Mouse (Mus musculus) heart, postnatal 0 days (tissue): ENCODE measurements around the gene Ube2g2. TPM values are rescaled to one million over a fixed set of nuclear protein-coding genes. Genes with fewer than 3 reads are reported as not detected.

ENCODE experiments used
- ATAC-seq: fragments of 200-750 bp; cut with Nextera tagmentation; 2 replicates; pipeline ENCODE4 v1.8.0; 2017; ENCODE audit warnings: low read depth, moderate number of reproducible peaks, moderate library complexity; ENCODE audit not compliant: insufficient read depth
- DNase-seq: peaks from one replicate; pipeline ENCODE4 v3.0.0-alpha.2; 2016; ENCODE audit warnings: low spot score
- H3K27ac ChIP-seq: fragments of 300-500 bp; sonication (generic); 2 replicates; pipeline ENCODE4 v1.5.1; 2014; ENCODE audit warnings: low read depth, mild to moderate bottlenecking
- H3K27me3 ChIP-seq: fragments of 300-500 bp; sonication (generic); 2 replicates; pipeline ENCODE4 v1.6.1; 2014; ENCODE audit warnings: low read length, mixed read lengths; ENCODE audit not compliant: control insufficient read depth, insufficient read depth
- H3K36me3 ChIP-seq: fragments of 300-500 bp; sonication (generic); replicated peaks from 2 replicates; pipeline ENCODE4 v1.6.1; 2014; ENCODE audit warnings: low read length, mixed read lengths; ENCODE audit not compliant: control insufficient read depth, insufficient read depth
- H3K4me1 ChIP-seq: fragments of 300-500 bp; sonication (generic); 2 replicates; pipeline ENCODE4 v1.6.1; 2014; ENCODE audit warnings: antibody characterized with exemption; ENCODE audit not compliant: control insufficient read depth, insufficient read depth
- H3K4me2 ChIP-seq: fragments of 300-500 bp; sonication (generic); 2 replicates; pipeline ENCODE4 v1.6.1; 2014; ENCODE audit warnings: low read depth, mild to moderate bottlenecking, low read length, moderate library complexity
- H3K4me3 ChIP-seq: fragments of 300-500 bp; sonication (generic); 2 replicates; pipeline ENCODE4 v1.5.1; 2014; ENCODE audit warnings: low read depth, low read length
- H3K9ac ChIP-seq: fragments of 300-500 bp; sonication (generic); replicated peaks from 2 replicates; pipeline ENCODE4 v1.6.1; 2014; ENCODE audit warnings: low read depth, low read length, mixed read lengths
- H3K9me3 ChIP-seq: fragments of 300-500 bp; sonication (generic); replicated peaks from 2 replicates; pipeline ENCODE4 v1.6.1; 2016; ENCODE audit warnings: low read length; ENCODE audit not compliant: control insufficient read depth
- CTCF ChIP-seq: IDR thresholded peaks from 2 replicates; pipeline ENCODE4 v1.5.1; 2016; ENCODE audit warnings: antibody characterized with exemption, control low read depth, low read depth
- EP300 ChIP-seq: IDR thresholded peaks from 2 replicates; pipeline ENCODE4 v1.6.1; 2016; ENCODE audit warnings: antibody characterized with exemption, low read depth
- WGBS: fragments of 180-500 bp; shearing (Covaris S2); extraction: QIAGEN DNeasy Blood & Tissue Kit; methylation state at CpG from one replicate; pipeline ENCODE4 v1.1.7; 2014; 5-methylcytosine and 5-hydroxymethylcytosine counted together
- polyA plus RNA-seq: library from polyadenylated mRNA; unstranded; fragments of >200 nt; fragmentation: Nextera tagmentation; extraction: Ambion mirVana; gene quantifications from 2 replicates; pipeline ENCODE4 v1.2.1, GENCODE M21; 2015
- total RNA-seq: library from RNA; depleted of rRNA; stranded (reverse); fragments of >200 nt; gene quantifications from 2 replicates; pipeline ENCODE4 v1.2.3, GENCODE M21; 2014; ENCODE audit warnings: low replicate concordance

Gene Ube2g2
- total and polyA plus RNA-seq, 2 experiments from 2014 or later: 56.4 to 71.8 TPM

GRCm38 (mm10) chr10:77581408-77582284, 40.4 kb upstream of the Ube2g2 start, which contains the start of gene Pttg1ip:
Gene Pttg1ip (plus strand): TSS chr10:77581720.
- H3K27me3 ChIP-seq: no peaks in the 10 kb centered on the region
- H3K4me3 ChIP-seq: peak within 1 kb of the TSS; percentile 82
- no peaks in the 10 kb centered on the region for H3K36me3 ChIP-seq
- peak within 1 kb of the TSS; percentile 98 for H3K27ac ChIP-seq
- H3K4me1 ChIP-seq: peaks cover 22% of the 10 kb centered on the region
- under 1% methylated on average over 64 of the region's 64 CpGs for WGBS
- H3K9ac ChIP-seq: peak within 1 kb of the TSS; percentile 79
- TF ChIP-seq CTCF (no peak), EP300 (no peak)
- DNase-seq: peak; percentile 99
- H3K4me2 ChIP-seq: peak within 1 kb of the TSS; percentile 89
- no peaks in the 10 kb centered on the region for H3K9me3 ChIP-seq
- ATAC-seq: peak; percentile 96

DNA sequence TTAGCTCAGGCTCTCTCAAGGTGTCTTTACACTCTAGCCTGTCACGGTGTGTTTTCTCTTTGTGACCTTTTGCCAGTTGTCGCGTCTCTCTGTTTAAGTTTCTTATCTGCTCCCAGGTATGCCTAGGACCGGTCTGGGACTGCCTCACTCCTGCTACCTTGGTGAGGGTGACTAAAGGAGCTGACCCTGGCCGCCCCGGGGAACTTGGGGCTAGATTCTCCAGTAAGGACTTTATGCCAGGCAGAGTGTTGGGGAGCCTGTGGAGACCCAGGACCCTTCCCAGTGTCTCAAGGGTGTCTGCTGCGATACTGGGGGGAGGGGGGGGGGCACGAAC, 39.8 kb upstream of the Ube2g2 start:
- no peaks in the 10 kb centered on the region for H3K9me3 ChIP-seq
- peak overlapping the region; percentile 82 for H3K4me3 ChIP-seq
- no peaks in the 10 kb centered on the region for H3K27me3 ChIP-seq
- ATAC-seq (no peak), DNase-seq (no peak)
- TF ChIP-seq EP300 (no peak), CTCF (no peak)
- H3K4me1 ChIP-seq: peaks cover 28% of the 10 kb centered on the region
- peak overlapping the region; percentile 79 for H3K9ac ChIP-seq
- peak overlapping the region; percentile 98 for H3K27ac ChIP-seq
- peak overlapping the region; percentile 89 for H3K4me2 ChIP-seq
- 4% methylated on average over 8 of the region's 8 CpGs for WGBS
- H3K36me3 ChIP-seq: peaks cover 3% of the 10 kb centered on the region

DNA sequence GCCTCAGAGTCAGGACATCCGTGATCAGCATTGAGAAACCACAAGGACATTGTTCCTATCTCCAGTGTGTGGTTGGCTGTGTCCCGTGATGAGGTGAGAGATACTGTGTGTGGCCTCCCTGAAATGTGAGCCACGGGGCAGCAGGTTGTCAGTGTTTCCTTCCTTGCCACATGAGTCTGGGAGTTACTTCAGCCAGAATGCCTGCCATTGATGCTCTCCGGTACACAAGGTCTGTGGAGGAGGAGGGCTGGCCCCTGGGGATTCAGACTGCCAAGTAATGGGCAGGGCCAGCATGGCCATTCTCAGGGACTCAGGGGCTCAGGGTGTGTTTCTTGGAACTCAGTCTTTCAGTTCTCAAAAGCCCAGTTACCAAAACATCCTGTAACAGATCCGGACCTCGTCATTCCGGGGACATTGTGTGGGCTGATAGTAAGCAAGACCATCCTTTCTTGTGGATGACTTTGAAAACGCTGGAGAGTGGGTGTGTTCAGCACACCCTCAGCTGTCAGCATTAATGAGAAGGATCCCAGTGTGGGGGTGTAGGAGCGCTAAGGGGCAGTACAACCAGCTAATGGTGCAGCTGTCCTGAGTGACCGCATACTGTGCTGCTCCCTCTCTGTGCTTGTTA, 38.2 kb upstream of the Ube2g2 start:
- peaks cover 33% of the 10 kb centered on the region for H3K4me1 ChIP-seq
- H3K27me3 ChIP-seq: no peaks in the 10 kb centered on the region
- peak overlapping the region; percentile 22 for H3K4me2 ChIP-seq
- H3K36me3 ChIP-seq: peaks cover 13% of the 10 kb centered on the region
- no peak overlapping the region for H3K9ac ChIP-seq
- H3K4me3 ChIP-seq: no peak overlapping the region; the same call in 1 of the 2 replicates
- peak overlapping the region; percentile 43 for H3K27ac ChIP-seq
- TF ChIP-seq CTCF (no peak), EP300 (0 out of 2 replicates have a peak, but pooled peaks have one; percentile 35)
- ATAC-seq (peak; percentile 18), DNase-seq (peak; percentile 64)
- no peaks in the 10 kb centered on the region for H3K9me3 ChIP-seq
- WGBS: 41% methylated on average over 10 of the region's 10 CpGs

DNA sequence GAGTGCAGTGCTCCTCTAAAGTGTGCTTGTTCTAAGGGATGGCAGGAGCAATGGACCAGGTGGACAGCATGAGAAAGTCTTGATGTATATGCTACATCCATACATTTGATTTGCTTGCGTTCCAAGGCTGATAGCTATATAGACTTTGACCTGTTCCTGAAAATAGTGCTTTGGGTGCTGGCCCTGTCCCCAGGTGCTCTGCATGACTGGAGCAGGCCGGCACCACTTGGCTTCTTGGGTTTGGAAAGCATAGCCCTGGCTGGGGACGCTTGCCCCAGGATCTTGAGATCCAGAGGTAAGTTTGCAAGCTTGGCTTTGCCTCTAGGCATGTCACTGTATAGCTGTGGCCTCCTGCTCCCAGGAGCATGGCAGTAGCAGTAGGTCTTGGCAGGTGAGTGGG, 35.4 kb upstream of the Ube2g2 start:
- H3K4me3 ChIP-seq: no peak overlapping the region
- H3K4me2 ChIP-seq: no peak overlapping the region
- no peaks in the 10 kb centered on the region for H3K9me3 ChIP-seq
- H3K27ac ChIP-seq: no peak overlapping the region
- no peak for TF ChIP-seq EP300
- no peak for TF ChIP-seq CTCF
- DNase-seq (no peak), ATAC-seq (no peak)
- no peaks in the 10 kb centered on the region for H3K27me3 ChIP-seq
- WGBS: 90% methylated on average over 3 of the region's 3 CpGs
- H3K36me3 ChIP-seq: peaks cover 37% of the 10 kb centered on the region
- peaks cover 36% of the 10 kb centered on the region for H3K4me1 ChIP-seq
- H3K9ac ChIP-seq: no peak overlapping the region

- Histone ChIP-seq H3K4me3 (no peak overlapping the region), H3K9ac (no peak overlapping the region), H3K9me3 (no peaks in the 10 kb centered on the region), H3K36me3 (peaks cover 42% of the 10 kb centered on the region), H3K4me2 (no peak overlapping the region), H3K27me3 (no peaks in the 10 kb centered on the region), H3K4me1 (peaks cover 36% of the 10 kb centered on the region), H3K27ac (0 out of 2 replicates have a peak overlapping the region, but pooled peaks have one; percentile 15)
- DNase-seq (no peak), ATAC-seq (no peak)
- TF ChIP-seq EP300 (no peak), CTCF (no peak)
- WGBS: 90% methylated on average over 6 of the region's 6 CpGs
Observed at GRCm38 (mm10) chr10:77587091-77587775, 34.8 kb upstream of the Ube2g2 start.
